Mouse (Mus musculus) midbrain, embryonic 13.5 days (tissue): Measurements from ENCODE around the gene Snx1. TPM values are rescaled to one million over a fixed set of nuclear protein-coding genes. Genes with fewer than 3 reads are reported as not detected.

Source experiments
- ATAC-seq: fragments of 200-750 bp; cut with Nextera tagmentation; 2 replicates; pipeline ENCODE4 v1.8.0; 2017; ENCODE audit warnings: mild to moderate bottlenecking, moderate TSS enrichment, moderate library complexity
- H3K27ac ChIP-seq: fragments of 300-500 bp; sonication (generic); 2 replicates; pipeline ENCODE4 v1.5.1; 2015; ENCODE audit warnings: inconsistent platforms, mild to moderate bottlenecking, moderate library complexity
- H3K27me3 ChIP-seq: fragments of 300-500 bp; sonication (generic); 2 replicates; pipeline ENCODE4 v1.6.1; 2015; ENCODE audit warnings: mild to moderate bottlenecking, inconsistent platforms
- H3K36me3 ChIP-seq: fragments of 300-500 bp; sonication (generic); 2 replicates; pipeline ENCODE4 v1.6.1; 2015; ENCODE audit warnings: mild to moderate bottlenecking, inconsistent platforms
- H3K4me1 ChIP-seq: fragments of 300-500 bp; sonication (generic); replicated peaks from 2 replicates; pipeline ENCODE4 v1.6.1; 2015; ENCODE audit warnings: inconsistent platforms
- H3K4me2 ChIP-seq: fragments of 300-500 bp; sonication (generic); replicated peaks from 2 replicates; pipeline ENCODE4 v1.6.1; 2015; ENCODE audit warnings: moderate library complexity, mild to moderate bottlenecking, inconsistent platforms
- H3K4me3 ChIP-seq: fragments of 300-500 bp; sonication (generic); replicated peaks from 2 replicates; pipeline ENCODE4 v1.5.1; 2015; ENCODE audit warnings: mild to moderate bottlenecking, inconsistent platforms
- H3K9ac ChIP-seq: fragments of 300-500 bp; sonication (generic); replicated peaks from 2 replicates; pipeline ENCODE4 v1.6.1; 2015; ENCODE audit warnings: mild to moderate bottlenecking, inconsistent platforms
- H3K9me3 ChIP-seq: fragments of 300-500 bp; sonication (generic); 2 replicates; pipeline ENCODE4 v1.6.1; 2016; ENCODE audit warnings: mild to moderate bottlenecking, inconsistent platforms
- WGBS: fragments of 180-500 bp; shearing (Covaris S2); methylation state at CpG from one replicate; pipeline ENCODE4 v1.1.7; 2015; 5-methylcytosine and 5-hydroxymethylcytosine counted together
- polyA plus RNA-seq: library from polyadenylated mRNA; unstranded; fragments of >200 nt; fragmentation: Nextera tagmentation; extraction: Ambion mirVana; gene quantifications from 2 replicates; pipeline ENCODE4 v1.2.1, GENCODE M21; 2015

Snx1 gene
- polyA plus RNA-seq, 1 experiment from 2014 or later = 104 TPM

DNA sequence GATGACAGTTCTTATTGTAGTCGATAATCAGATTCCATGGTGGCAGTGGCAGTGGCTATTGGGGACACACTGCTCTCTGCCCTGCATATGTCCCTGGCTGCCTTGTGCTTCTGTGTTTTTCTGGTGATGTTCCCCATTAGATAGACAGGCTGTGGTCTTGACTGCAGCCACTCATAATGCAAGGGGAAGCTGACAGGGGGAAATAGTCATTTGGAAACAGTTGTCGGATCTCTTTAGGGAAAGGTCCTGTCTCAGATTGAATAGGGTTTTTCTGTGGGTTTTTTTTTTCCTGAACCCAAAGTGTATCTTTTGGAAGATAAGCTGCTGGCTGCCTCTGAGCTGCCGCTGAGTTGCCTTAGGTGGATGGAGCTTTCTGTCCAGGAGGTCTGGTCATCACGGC is 44.4 kb downstream of the Snx1 start:
- no peak for ATAC-seq
- Histone ChIP-seq H3K4me1 (no peaks in the 10 kb centered on the region; the same call in 1 of the 2 replicates), H3K27ac (no peak overlapping the region), H3K36me3 (peaks cover 11% of the 10 kb centered on the region), H3K4me2 (no peak overlapping the region), H3K9ac (no peak overlapping the region), H3K27me3 (no peaks in the 10 kb centered on the region), H3K4me3 (no peak overlapping the region), H3K9me3 (no peaks in the 10 kb centered on the region)
- WGBS = 85% methylated on average over 4 of the region's 4 CpGs

DNA sequence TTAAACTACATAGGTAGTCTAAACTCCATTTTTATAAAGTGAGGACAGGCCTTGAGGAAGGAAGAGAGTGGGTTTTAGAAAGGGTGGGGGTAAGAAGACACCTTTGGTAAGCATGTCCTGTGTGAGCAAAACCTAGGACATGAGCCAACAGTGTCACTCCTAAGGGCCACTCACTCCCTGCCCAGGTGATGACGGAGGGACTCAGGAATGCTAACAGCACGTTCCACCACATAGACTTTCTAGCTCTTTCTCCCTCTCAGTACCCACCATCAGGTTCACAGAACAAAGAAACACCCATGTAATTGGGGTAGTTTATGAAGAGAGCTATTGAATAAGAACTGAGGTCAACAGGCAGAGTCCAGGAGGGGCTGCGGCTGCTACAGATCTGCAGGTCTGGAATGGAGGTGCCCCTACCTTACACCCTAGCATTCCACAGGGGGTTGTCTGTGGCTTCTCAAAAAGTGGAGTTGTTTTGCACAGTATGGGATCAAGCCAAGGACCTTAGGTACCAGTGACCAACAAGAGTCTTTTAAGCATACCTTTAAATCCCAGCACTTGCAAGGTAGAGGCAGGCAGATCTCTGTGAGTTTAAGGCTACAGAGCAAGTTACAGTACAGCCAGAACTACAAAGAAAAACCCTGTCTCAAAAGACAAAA is 45.5 kb downstream of the Snx1 start:
- H3K9ac ChIP-seq = no peak overlapping the region
- 89% methylated on average over 3 of the region's 3 CpGs for WGBS
- no peak overlapping the region for H3K4me2 ChIP-seq
- H3K9me3 ChIP-seq = no peaks in the 10 kb centered on the region
- no peaks in the 10 kb centered on the region; the same call in 1 of the 2 replicates for H3K4me1 ChIP-seq
- no peak overlapping the region for H3K4me3 ChIP-seq
- H3K36me3 ChIP-seq = 0 out of 2 replicates have a peak, but pooled peaks cover 3% of the 10 kb centered on the region
- H3K27me3 ChIP-seq = no peaks in the 10 kb centered on the region
- H3K27ac ChIP-seq = no peak overlapping the region
- ATAC-seq = no peak

DNA sequence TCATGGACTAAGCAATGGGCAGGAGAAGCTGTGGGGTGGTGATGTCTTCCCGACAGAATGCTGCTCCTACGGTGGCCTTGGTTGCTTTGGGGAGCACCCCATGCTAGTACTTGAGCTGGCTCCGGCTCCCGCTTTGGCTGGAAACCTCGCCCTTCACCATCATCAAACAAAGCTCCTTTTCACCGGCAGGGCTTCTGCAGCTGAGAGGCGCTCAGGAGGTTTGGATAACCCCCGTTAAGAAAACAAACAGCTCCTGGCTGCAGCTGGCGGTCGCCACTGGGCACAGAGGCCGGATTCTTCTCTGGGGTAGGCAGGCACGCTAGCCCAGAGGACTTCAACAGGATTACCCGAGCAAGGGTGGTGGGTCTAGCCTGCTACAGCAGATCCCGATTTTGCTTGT is 47.9 kb downstream of the Snx1 start:
- no peaks in the 10 kb centered on the region for H3K36me3 ChIP-seq
- H3K9me3 ChIP-seq = no peaks in the 10 kb centered on the region
- H3K27me3 ChIP-seq = no peaks in the 10 kb centered on the region
- H3K4me1 ChIP-seq = no peaks in the 10 kb centered on the region; the same call in 1 of the 2 replicates
- WGBS = 11% methylated on average over 14 of the region's 14 CpGs
- H3K27ac ChIP-seq = no peak overlapping the region
- peak overlapping the region; percentile 17 for H3K4me2 ChIP-seq
- ATAC-seq = 0 out of 2 replicates have a peak, but pooled peaks have one; percentile 30
- H3K4me3 ChIP-seq = no peak overlapping the region
- no peak overlapping the region for H3K9ac ChIP-seq

- H3K9me3 ChIP-seq = no peaks in the 10 kb centered on the region
- H3K4me1 ChIP-seq = no peaks in the 10 kb centered on the region; the same call in 1 of the 2 replicates
- ATAC-seq = no peak
- no peak overlapping the region for H3K9ac ChIP-seq
- WGBS = 75% methylated on average over 3 of the region's 3 CpGs
- no peak overlapping the region for H3K4me2 ChIP-seq
- no peaks in the 10 kb centered on the region for H3K36me3 ChIP-seq
- H3K4me3 ChIP-seq = no peak overlapping the region
- no peaks in the 10 kb centered on the region for H3K27me3 ChIP-seq
- no peak overlapping the region for H3K27ac ChIP-seq
Measured at GRCm38 (mm10) chr9:66078072-66078471, 48.3 kb downstream of the Snx1 start.

DNA sequence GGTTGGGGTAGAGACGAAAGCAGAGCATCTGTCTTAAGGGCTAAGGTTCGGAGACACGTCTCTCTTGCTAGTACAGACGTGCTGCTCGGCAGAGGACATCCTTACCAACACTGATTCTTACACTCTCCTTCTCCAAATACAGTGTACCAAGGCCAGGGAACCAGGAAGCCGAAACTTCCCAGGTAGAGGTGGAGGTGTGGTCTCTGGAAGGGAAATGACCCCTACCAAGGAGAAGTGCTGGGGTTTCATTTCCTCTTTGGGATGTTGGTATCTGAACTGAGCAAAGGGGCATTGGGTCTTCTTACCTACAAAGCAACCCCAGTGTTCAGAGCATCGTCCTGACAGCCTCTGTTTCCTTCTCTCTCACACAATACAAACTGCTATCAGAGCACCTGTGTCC is 53.6 kb downstream of the Snx1 start:
- Histone ChIP-seq H3K9me3 (no peaks in the 10 kb centered on the region), H3K27ac (no peak overlapping the region), H3K27me3 (peaks cover 34% of the 10 kb centered on the region), H3K4me1 (peaks cover 14% of the 10 kb centered on the region), H3K4me2 (no peak overlapping the region), H3K4me3 (no peak overlapping the region), H3K9ac (no peak overlapping the region), H3K36me3 (no peaks in the 10 kb centered on the region)
- ATAC-seq = no peak
- WGBS = 86% methylated on average over 7 of the region's 7 CpGs

- H3K4me1 ChIP-seq = peaks cover 21% of the 10 kb centered on the region
- no peak overlapping the region for H3K9ac ChIP-seq
- H3K27ac ChIP-seq = no peak overlapping the region
- peaks cover 25% of the 10 kb centered on the region for H3K36me3 ChIP-seq
- H3K4me2 ChIP-seq = 0 out of 2 replicates have a peak overlapping the region, but pooled peaks have one; percentile 75
- ATAC-seq = no peak
- WGBS = 89% methylated on average over 5 of the region's 5 CpGs
- no peak overlapping the region for H3K4me3 ChIP-seq
- peaks cover 49% of the 10 kb centered on the region for H3K27me3 ChIP-seq
- H3K9me3 ChIP-seq = no peaks in the 10 kb centered on the region
Measured at GRCm38 (mm10) chr9:66070151-66070550, 56.2 kb downstream of the Snx1 start.

DNA sequence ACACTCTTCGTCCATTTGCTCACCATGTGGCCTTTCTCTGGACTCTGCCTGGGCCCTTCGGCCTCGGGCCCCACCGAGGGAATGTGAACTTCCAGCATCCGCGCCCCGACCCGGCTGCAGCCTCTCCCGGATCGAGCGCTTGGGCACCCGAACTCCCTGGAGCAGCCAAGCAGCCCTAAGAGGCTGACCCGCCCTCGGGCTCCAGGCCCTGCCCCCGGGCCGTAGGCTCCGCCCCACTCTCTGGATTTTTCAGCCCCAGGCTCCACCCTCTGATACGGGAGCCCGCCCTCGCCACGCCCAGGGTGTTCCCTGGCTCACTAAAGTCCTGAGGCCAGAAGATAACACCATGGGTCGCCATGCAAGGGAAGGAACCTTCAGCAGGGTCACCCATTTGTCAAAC is 56.8 kb downstream of the Snx1 start, which contains the start of gene Snx22:
Gene Snx22 (minus strand): TSS at position 137 of the 400 bp plus-strand sequence.
- Histone ChIP-seq H3K4me3 (peak within 1 kb of the TSS; percentile 49), H3K4me1 (peaks cover 21% of the 10 kb centered on the region), H3K36me3 (peaks cover 27% of the 10 kb centered on the region), H3K4me2 (peak within 1 kb of the TSS; percentile 75), H3K9me3 (no peaks in the 10 kb centered on the region), H3K9ac (peak within 1 kb of the TSS; percentile 67), H3K27me3 (peaks cover 49% of the 10 kb centered on the region), H3K27ac (no peak within 1 kb of the TSS)
- peak; percentile 75 for ATAC-seq
- WGBS = 1% methylated on average over 22 of the region's 22 CpGs

- H3K27me3 ChIP-seq = peaks cover 49% of the 10 kb centered on the region
- peak overlapping the region; percentile 49 for H3K4me3 ChIP-seq
- H3K36me3 ChIP-seq = peaks cover 33% of the 10 kb centered on the region
- no peaks in the 10 kb centered on the region for H3K9me3 ChIP-seq
- H3K27ac ChIP-seq = no peak overlapping the region
- peaks cover 21% of the 10 kb centered on the region for H3K4me1 ChIP-seq
- ATAC-seq = peak; percentile 71; the same call in 1 of the 2 replicates
- H3K9ac ChIP-seq = peak overlapping the region; percentile 67
- WGBS = 1% methylated on average over 30 of the region's 30 CpGs
- H3K4me2 ChIP-seq = peak overlapping the region; percentile 75
Measured at GRCm38 (mm10) chr9:66068971-66069391, 57.4 kb downstream of the Snx1 start.

GRCm38 (mm10) chr9:66068056-66068455 is 58.3 kb downstream of the Snx1 start:
- Histone ChIP-seq H3K9ac (no peak overlapping the region), H3K36me3 (peaks cover 42% of the 10 kb centered on the region), H3K27me3 (peaks cover 49% of the 10 kb centered on the region), H3K9me3 (no peaks in the 10 kb centered on the region), H3K4me2 (no peak overlapping the region; the same call in 1 of the 2 replicates), H3K4me1 (peaks cover 21% of the 10 kb centered on the region), H3K27ac (no peak overlapping the region), H3K4me3 (no peak overlapping the region)
- no peak for ATAC-seq
- 59% methylated on average over 4 of the region's 4 CpGs for WGBS

GRCm38 (mm10) chr9:66067542-66067941 is 58.8 kb downstream of the Snx1 start:
- 19% methylated on average over 5 of the region's 5 CpGs for WGBS
- peaks cover 21% of the 10 kb centered on the region for H3K4me1 ChIP-seq
- H3K36me3 ChIP-seq = peaks cover 47% of the 10 kb centered on the region
- no peak for ATAC-seq
- H3K27ac ChIP-seq = no peak overlapping the region
- peaks cover 49% of the 10 kb centered on the region for H3K27me3 ChIP-seq
- H3K4me3 ChIP-seq = no peak overlapping the region
- H3K9me3 ChIP-seq = no peaks in the 10 kb centered on the region
- no peak overlapping the region for H3K4me2 ChIP-seq
- H3K9ac ChIP-seq = no peak overlapping the region

DNA sequence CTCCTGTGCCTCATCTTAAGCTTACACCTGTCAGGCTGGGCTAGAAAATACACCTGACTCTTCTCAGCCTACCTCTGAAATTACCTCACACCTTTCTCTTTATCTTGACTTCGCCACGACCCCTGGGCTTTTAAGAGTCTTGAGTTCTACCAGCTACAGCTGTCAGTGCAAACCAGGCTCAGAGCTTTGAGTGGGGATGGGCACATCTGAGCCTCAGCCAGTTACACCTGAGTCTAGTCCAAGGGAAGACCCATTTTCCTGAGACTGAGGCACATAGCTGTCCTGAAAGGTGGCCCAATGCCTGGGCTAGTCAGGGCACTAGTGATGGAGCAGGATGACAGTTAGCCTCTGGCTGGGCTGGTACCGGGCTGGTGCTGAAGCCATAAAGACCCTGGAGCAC is 59.6 kb downstream of the Snx1 start:
- Histone ChIP-seq H3K4me2 (no peak overlapping the region), H3K27ac (no peak overlapping the region), H3K9me3 (no peaks in the 10 kb centered on the region), H3K27me3 (peaks cover 49% of the 10 kb centered on the region), H3K4me3 (no peak overlapping the region), H3K9ac (no peak overlapping the region), H3K36me3 (peaks cover 51% of the 10 kb centered on the region), H3K4me1 (peaks cover 27% of the 10 kb centered on the region)
- WGBS = 89% methylated on average over 3 of the region's 3 CpGs
- no peak for ATAC-seq

DNA sequence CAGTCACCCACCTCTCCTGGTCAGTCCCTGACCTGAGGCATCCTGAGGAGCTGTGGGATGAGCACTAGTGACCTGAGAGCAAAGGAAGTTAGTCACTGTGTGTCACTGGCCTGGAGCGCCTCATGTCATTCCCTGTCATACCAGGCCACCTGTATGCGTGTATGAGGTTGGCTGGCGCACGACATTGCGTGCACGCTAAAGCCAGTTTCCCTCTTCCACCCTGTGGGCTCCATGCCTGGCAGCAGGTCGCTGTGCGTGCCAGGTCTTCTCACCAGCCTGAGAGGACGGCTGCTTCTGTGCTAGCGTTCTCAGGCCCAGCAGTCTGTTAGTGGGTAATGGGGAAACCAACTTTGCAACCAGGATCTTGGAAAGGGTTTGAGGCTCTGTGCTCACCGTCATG is 62.1 kb downstream of the Snx1 start:
- no peak overlapping the region for H3K4me2 ChIP-seq
- WGBS = 95% methylated on average over 11 of the region's 11 CpGs

More for the DNA sequence above, 62.1 kb downstream of the Snx1 start:
- Histone ChIP-seq H3K36me3 (peaks cover 51% of the 10 kb centered on the region), H3K4me3 (no peak overlapping the region), H3K27me3 (peaks cover 30% of the 10 kb centered on the region), H3K27ac (no peak overlapping the region), H3K9me3 (no peaks in the 10 kb centered on the region), H3K9ac (no peak overlapping the region), H3K4me1 (peaks cover 37% of the 10 kb centered on the region)
- no peak for ATAC-seq
